Mouse (Mus musculus) T-helper 2 cell (primary cell): Measurements from ENCODE around the gene Foxj2.

Experiments
- in situ Hi-C: fragments of 300-600 bp; cut with MboI, MseI; formaldehyde crosslinking; loops from one replicate; pipeline ENCODE4 v1.15.1; 2025; ENCODE audit warnings: high pct_unique_total_duplicates

Foxj2 gene

GRCm38 (mm10) chr6:122819306-122820070 is at the start of gene Foxj2:
Foxj2 (plus strand) TSS chr6:122819914.
- in situ Hi-C loops = loop anchor here (25.0 kb wide), 1 partner anchor 1582 kb away; the partner anchor contains the start of gene Usp18

GRCm38 (mm10) chr6:122770760-122771315 is 48.9 kb upstream of the Foxj2 start:
- in situ Hi-C loops = no loop called here

GRCm38 (mm10) chr6:122772701-122773100 is 47.0 kb upstream of the Foxj2 start:
- in situ Hi-C loops = no loop called here

- in situ Hi-C loops = no loop called here
These were observed 45.4 kb upstream of the Foxj2 start for GRCm38 (mm10) chr6:122774345-122774744.

- in situ Hi-C loops = loop anchor here (25.0 kb wide), 1 partner anchor 1886 kb away; the partner anchor contains the start of gene Lpcat3
These were observed 43.7 kb upstream of the Foxj2 start for GRCm38 (mm10) chr6:122776040-122776439.

- in situ Hi-C loops = loop anchor here (10.0 to 25.0 kb wide), 2 partner anchors 95 to 1882 kb away; partner anchors contain the start of gene Lpcat3
These were observed 39.8 kb upstream of the Foxj2 start for GRCm38 (mm10) chr6:122779916-122780315.

- in situ Hi-C loops = loop anchor here (10.0 to 25.0 kb wide), 2 partner anchors 96 to 1881 kb away; partner anchors contain the start of gene Lpcat3
These were observed 38.5 kb upstream of the Foxj2 start for GRCm38 (mm10) chr6:122781167-122781566.

- in situ Hi-C loops = loop anchor here (10.0 to 25.0 kb wide), 2 partner anchors 97 to 1880 kb away; partner anchors contain the start of gene Lpcat3
These were observed 37.5 kb upstream of the Foxj2 start for GRCm38 (mm10) chr6:122782164-122782563.

- in situ Hi-C loops = loop anchor here (10.0 to 25.0 kb wide), 2 partner anchors 100 to 1877 kb away; partner anchors contain the start of gene Lpcat3
These were observed 34.8 kb upstream of the Foxj2 start for GRCm38 (mm10) chr6:122784866-122785265.

- in situ Hi-C loops = loop anchor here (10.0 to 25.0 kb wide), 2 partner anchors 101 to 1876 kb away; partner anchors contain the start of gene Lpcat3
These were observed 33.4 kb upstream of the Foxj2 start for GRCm38 (mm10) chr6:122786275-122786674.

GRCm38 (mm10) chr6:122795254-122795935 is 24.3 kb upstream of the Foxj2 start:
- in situ Hi-C loops = loop anchor here (25.0 kb wide), 1 partner anchor 1867 kb away; the partner anchor contains the start of gene Lpcat3

GRCm38 (mm10) chr6:122800640-122801300 is 18.9 kb upstream of the Foxj2 start:
- in situ Hi-C loops = loop anchor here (25.0 kb wide), 1 partner anchor 1563 kb away; the partner anchor contains the start of gene Usp18

GRCm38 (mm10) chr6:122801301-122801800 is 18.4 kb upstream of the Foxj2 start, which contains the start of gene Slc2a3:
Slc2a3 (minus strand) TSS chr6:122801640.
- in situ Hi-C loops = loop anchor here (25.0 kb wide), 1 partner anchor 1564 kb away; the partner anchor contains the start of gene Usp18

- in situ Hi-C loops = loop anchor here (25.0 kb wide), 1 partner anchor 1565 kb away; the partner anchor contains the start of gene Usp18
These were observed 17.8 kb upstream of the Foxj2 start for GRCm38 (mm10) chr6:122801801-122802514.

- in situ Hi-C loops = loop anchor here (25.0 kb wide), 1 partner anchor 1567 kb away; the partner anchor contains the start of gene Usp18
These were observed 15.3 kb upstream of the Foxj2 start for GRCm38 (mm10) chr6:122804418-122804817.

- in situ Hi-C loops = loop anchor here (25.0 kb wide), 1 partner anchor 1573 kb away; the partner anchor contains the start of gene Usp18
These were observed 9.6 kb upstream of the Foxj2 start for GRCm38 (mm10) chr6:122810022-122810614.

GRCm38 (mm10) chr6:122810615-122811279 is 9.0 kb upstream of the Foxj2 start:
- in situ Hi-C loops = loop anchor here (25.0 kb wide), 1 partner anchor 1573 kb away; the partner anchor contains the start of gene Usp18

- in situ Hi-C loops = loop anchor here (25.0 kb wide), 1 partner anchor 1574 kb away; the partner anchor contains the start of gene Usp18
These were observed 8.4 kb upstream of the Foxj2 start for GRCm38 (mm10) chr6:122811280-122811652.
